Mouse (Mus musculus) G1E (cell line): Measurements from ENCODE around the gene Zfp518b. TPM values are rescaled to one million over a fixed set of nuclear protein-coding genes. Genes with fewer than 3 reads are reported as not detected.

Experiments
- ATAC-seq: 2 replicates; pipeline ENCODE4 v1.8.0; 2016; ENCODE audit warnings: mild to moderate bottlenecking; ENCODE audit not compliant: insufficient number of reproducible peaks, poor library complexity, low FRiP score, severe bottlenecking; ENCODE audit errors: extremely low read depth
- DNase-seq: peaks from one replicate; pipeline ENCODE4 v3.0.0; 2012; ENCODE audit warnings: low spot score
- H3K27me3 ChIP-seq: 2 replicates; pipeline ENCODE4 v1.6.1; 2012; ENCODE audit warnings: mild to moderate bottlenecking, low read length, inconsistent platforms; ENCODE audit not compliant: insufficient read depth
- H3K36me3 ChIP-seq: replicated peaks from 2 replicates; pipeline ENCODE3; 2012; ENCODE audit warnings: mild to moderate bottlenecking, inconsistent platforms
- H3K4me1 ChIP-seq: 2 replicates; pipeline ENCODE4 v1.6.1; 2012; ENCODE audit warnings: low read depth, low read length, inconsistent platforms, mixed read lengths; ENCODE audit not compliant: insufficient read depth
- H3K4me3 ChIP-seq: 2 replicates; pipeline ENCODE4 v1.5.1; 2012; ENCODE audit warnings: low read depth, mild to moderate bottlenecking, inconsistent platforms, low read length, moderate library complexity, mixed read lengths
- H3K9me3 ChIP-seq: replicated peaks from 2 replicates; pipeline ENCODE4 v1.6.1; 2012; ENCODE audit warnings: inconsistent platforms
- CTCF ChIP-seq: IDR thresholded peaks from 2 replicates; pipeline ENCODE4 v1.5.1; 2012; ENCODE audit warnings: low read depth, low read length, inconsistent platforms, mixed read lengths
- GATA1 ChIP-seq: IDR thresholded peaks from 2 replicates; pipeline ENCODE4 v1.6.1; 2012; ENCODE audit warnings: borderline replicate concordance, low read length, inconsistent platforms, mixed read lengths
- GATA2 ChIP-seq: IDR thresholded peaks from 2 replicates; pipeline ENCODE4 v1.6.1; 2012; ENCODE audit warnings: low read depth, low read length, inconsistent platforms, borderline replicate concordance
- POLR2AphosphoS5 ChIP-seq: IDR thresholded peaks from 2 replicates; pipeline ENCODE4 v1.6.1; 2012; ENCODE audit warnings: low read depth, low read length, inconsistent platforms; ENCODE audit not compliant: insufficient replicate concordance
- TAL1 ChIP-seq: conservative IDR thresholded peaks from 2 replicates; pipeline ENCODE4 v1.6.1; 2012; ENCODE audit warnings: low read depth, low read length, inconsistent platforms, mixed read lengths
- polyA plus RNA-seq: library from polyadenylated mRNA; stranded (reverse); fragments of >175 nt; gene quantifications from 2 replicates; pipeline ENCODE4 v1.2.3, GENCODE M21; 2012
- total RNA-seq, 2 experiments: library from RNA; stranded (forward) in 1 of 2; stranded (reverse) in 1 of 2; fragments of 200-1000 nt in 1 of 2; fragments of >200 nt in 1 of 2; fragmentation: Nextera tagmentation in 1 of 2; gene quantifications; 2 replicates each; pipeline ENCODE4 v1.2.3; 2014 to 2017

The Zfp518b gene
- total and polyA plus RNA-seq, 3 experiments, result 0.16 TPM; not detected in 2

- no peaks in the 10 kb centered on the region for H3K9me3 ChIP-seq
- ATAC-seq (no peak), DNase-seq (no peak)
- no peak overlapping the region for H3K4me3 ChIP-seq
- H3K36me3 ChIP-seq, result no peaks in the 10 kb centered on the region
- no peaks in the 10 kb centered on the region for H3K27me3 ChIP-seq
- H3K4me1 ChIP-seq, result no peaks in the 10 kb centered on the region
- TF ChIP-seq GATA2 (no peak), GATA1 (no peak)
These were observed 13.4 kb upstream of the Zfp518b start for GRCm38 (mm10) chr5:38698046-38698445.

DNA sequence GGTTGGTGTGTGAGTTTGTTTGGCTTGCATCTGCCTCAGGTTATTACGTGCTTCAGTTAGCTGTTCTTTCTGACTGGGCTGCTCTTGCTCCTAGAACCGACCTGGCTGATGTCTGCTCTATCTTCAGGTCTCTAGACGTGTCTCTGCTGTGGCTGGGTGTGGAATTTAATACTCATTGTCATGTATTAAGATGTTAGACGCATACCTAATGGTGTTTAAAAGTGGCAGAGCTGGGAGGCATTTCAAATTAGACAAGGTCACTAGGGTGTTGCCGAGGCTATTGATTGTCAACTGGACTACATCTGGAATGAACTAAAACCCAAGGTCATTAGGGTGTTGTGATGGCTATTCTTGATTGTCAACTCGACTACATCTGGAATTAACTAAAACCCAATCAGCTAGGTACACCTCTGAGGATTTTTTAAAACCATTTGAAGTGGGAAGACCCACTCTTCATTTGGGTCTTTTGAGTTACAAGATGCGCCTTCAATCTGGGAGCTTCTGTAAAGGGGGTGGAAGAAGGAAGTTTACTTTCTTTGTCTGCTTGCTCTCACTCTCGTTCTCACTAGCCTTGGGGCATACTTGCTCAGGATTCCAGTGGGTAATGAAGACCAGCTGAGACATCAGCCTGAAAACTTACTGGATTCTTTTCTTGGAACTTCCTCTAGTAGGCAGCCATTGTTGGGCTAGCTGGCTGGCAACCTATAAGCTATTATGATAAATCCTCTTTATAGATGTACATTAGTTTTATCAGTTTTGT lies 12.2 kb upstream of the Zfp518b start:
- no peaks in the 10 kb centered on the region for H3K36me3 ChIP-seq
- DNase-seq (no peak), ATAC-seq (no peak)
- no peak overlapping the region for H3K4me3 ChIP-seq
- H3K27me3 ChIP-seq, result no peaks in the 10 kb centered on the region
- no peaks in the 10 kb centered on the region for H3K9me3 ChIP-seq
- H3K4me1 ChIP-seq, result no peaks in the 10 kb centered on the region
- TF ChIP-seq TAL1, result no peak
- no peak for TF ChIP-seq POLR2AphosphoS5
- TF ChIP-seq GATA2, result no peak
- no peak for TF ChIP-seq CTCF
- TF ChIP-seq GATA1, result no peak

- Histone ChIP-seq H3K27me3 (no peaks in the 10 kb centered on the region), H3K9me3 (no peaks in the 10 kb centered on the region), H3K36me3 (no peaks in the 10 kb centered on the region), H3K4me3 (no peak overlapping the region), H3K4me1 (no peaks in the 10 kb centered on the region)
- ATAC-seq (no peak), DNase-seq (no peak)
- TF ChIP-seq CTCF (no peak), GATA1 (no peak), TAL1 (no peak), GATA2 (no peak), POLR2AphosphoS5 (no peak)
These were observed 8.2 kb upstream of the Zfp518b start for GRCm38 (mm10) chr5:38692859-38693258.

- Histone ChIP-seq H3K36me3 (no peaks in the 10 kb centered on the region), H3K27me3 (no peaks in the 10 kb centered on the region; the same call in 1 of the 2 replicates), H3K9me3 (peaks cover 2% of the 10 kb centered on the region; the same call in 1 of the 2 replicates), H3K4me3 (no peak overlapping the region), H3K4me1 (no peaks in the 10 kb centered on the region)
- no peak for DNase-seq
- no peak for ATAC-seq
- TF ChIP-seq CTCF (no peak), TAL1 (no peak), GATA2 (no peak), GATA1 (no peak), POLR2AphosphoS5 (no peak)
These were observed 4.6 kb upstream of the Zfp518b start for GRCm38 (mm10) chr5:38689186-38689585.

DNA sequence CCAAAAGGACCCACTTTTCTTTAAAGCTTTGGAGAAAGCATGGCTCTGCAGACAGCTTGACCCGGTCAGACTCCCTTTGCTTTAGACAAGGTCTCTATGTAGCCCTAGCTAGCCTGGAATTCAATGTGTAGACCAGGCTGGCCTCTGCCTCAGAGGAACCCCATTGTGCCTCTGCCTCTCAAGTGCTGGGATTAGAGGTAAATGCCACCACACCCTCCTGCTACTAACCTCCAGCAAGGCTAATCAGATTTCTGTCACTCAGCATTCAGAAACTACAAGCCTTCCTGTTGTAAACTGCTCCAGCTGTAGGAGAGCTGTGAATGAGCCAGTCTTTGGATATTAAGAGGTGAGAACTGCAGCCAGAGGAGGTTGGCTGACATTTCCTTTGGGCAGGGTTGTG lies 3.1 kb upstream of the Zfp518b start:
- DNase-seq, result no peak
- H3K27me3 ChIP-seq, result no peaks in the 10 kb centered on the region; the same call in 1 of the 2 replicates
- no peak for TF ChIP-seq POLR2AphosphoS5
- TF ChIP-seq CTCF, result no peak
- no peak for TF ChIP-seq GATA2
- TF ChIP-seq GATA1, result no peak
- no peak for TF ChIP-seq TAL1
- ATAC-seq, result no peak
- no peak overlapping the region for H3K4me3 ChIP-seq
- H3K36me3 ChIP-seq, result no peaks in the 10 kb centered on the region
- H3K4me1 ChIP-seq, result no peaks in the 10 kb centered on the region
- peaks cover 2% of the 10 kb centered on the region; the same call in 1 of the 2 replicates for H3K9me3 ChIP-seq

DNA sequence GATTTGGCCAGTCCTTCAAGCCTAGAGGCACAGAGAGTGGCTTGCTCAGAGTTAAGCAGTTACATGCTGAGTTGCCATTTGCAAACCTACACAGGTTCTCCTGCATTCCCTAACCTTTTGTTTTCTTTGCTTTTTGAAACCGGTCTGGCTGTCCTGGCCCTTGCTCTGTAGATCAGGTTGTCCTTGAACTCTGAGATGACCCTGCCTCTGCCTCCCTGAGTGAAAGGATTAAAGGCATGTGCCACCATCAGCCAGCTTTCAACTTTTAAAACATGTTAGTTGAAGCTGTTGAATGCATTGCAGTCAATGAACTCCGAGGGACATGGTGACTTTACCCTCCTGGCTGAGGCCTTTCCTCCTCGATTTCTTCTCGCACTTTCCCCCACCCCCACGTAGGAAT lies 25.8 kb downstream of the Zfp518b start:
- no peak for TF ChIP-seq TAL1
- no peak for TF ChIP-seq GATA2
- TF ChIP-seq GATA1, result no peak
- no peak for TF ChIP-seq POLR2AphosphoS5
- no peak for TF ChIP-seq CTCF
- DNase-seq, result no peak
- Histone ChIP-seq H3K4me1 (no peaks in the 10 kb centered on the region), H3K36me3 (no peaks in the 10 kb centered on the region), H3K27me3 (no peaks in the 10 kb centered on the region), H3K9me3 (no peaks in the 10 kb centered on the region), H3K4me3 (no peak overlapping the region)
- ATAC-seq, result no peak

DNA sequence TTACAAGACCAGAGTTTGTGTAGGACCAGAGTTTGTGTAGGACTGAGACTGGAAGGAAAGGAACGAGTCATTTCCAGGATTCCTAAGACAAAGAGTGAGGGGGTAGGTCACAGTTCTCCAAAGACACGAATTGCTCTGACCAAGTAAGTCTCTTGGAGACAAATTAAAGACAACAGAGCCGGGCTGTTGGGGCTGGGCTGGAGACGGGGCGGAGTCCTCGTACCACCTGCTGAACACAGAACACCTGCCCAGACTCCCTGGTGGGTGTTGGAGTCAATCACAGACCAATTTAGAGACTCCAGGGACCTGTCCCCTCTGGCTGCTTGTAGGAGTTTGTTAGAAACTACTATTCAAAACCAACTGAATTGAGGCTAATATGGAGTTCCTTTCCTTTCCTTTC lies 28.4 kb downstream of the Zfp518b start:
- TF ChIP-seq TAL1, result no peak
- TF ChIP-seq CTCF, result no peak
- TF ChIP-seq GATA1, result no peak
- no peak for TF ChIP-seq POLR2AphosphoS5
- TF ChIP-seq GATA2, result no peak

More for the DNA sequence above, 28.4 kb downstream of the Zfp518b start:
- DNase-seq (no peak), ATAC-seq (no peak)
- H3K27me3 ChIP-seq, result no peaks in the 10 kb centered on the region
- H3K9me3 ChIP-seq, result no peaks in the 10 kb centered on the region
- no peak overlapping the region for H3K4me3 ChIP-seq
- H3K4me1 ChIP-seq, result no peaks in the 10 kb centered on the region
- H3K36me3 ChIP-seq, result no peaks in the 10 kb centered on the region
